9 mouse cellular contexts compared by ENCODE assay signal in genomic region chr7:141024865-141025838, GRCm38 (mm10). TPM values are rescaled to one million over a fixed set of nuclear protein-coding genes. Genes with fewer than 3 reads are reported as not detected.
A peak's percentile ranks its signal among the peaks of the same experiment; 100 is the strongest.
DNase-seq lines count a peak whose midpoint lies in the region; ATAC-seq and TF ChIP-seq lines count a peak whose summit lies in the region.
"Had no signal": no experiment of that assay in that cellular context is flagged by ENCODE, and none has a peak within 500 bp of the region (broad histone marks: within the 10 kb centered on the region; RNA-seq: fewer than 3 reads in every experiment).

No protein-coding gene starts in this region.

- no peaks in the 10 kb centered on the region for H3K27me3 ChIP-seq in CH12.LX (replicated peaks)
- no peaks in the 10 kb centered on the region for H3K27me3 ChIP-seq in embryonic facial prominence, embryonic 13.5 days

- H3K9me3 ChIP-seq in CH12.LX (replicated peaks; ENCODE audit: low read length) = no peaks in the 10 kb centered on the region
- H3K9me3 ChIP-seq in embryonic facial prominence, embryonic 13.5 days = no peaks in the 10 kb centered on the region

- 44% methylated on average over 6 of the region's 6 CpGs for whole genome bisulfite sequencing in embryonic facial prominence, embryonic 13.5 days
- 56% methylated on average over 4 of the region's 6 CpGs for WGBS in macrophage (ENCODE audit: missing documents)

- no peak for TF ChIP-seq EP300 in CH12.LX (IDR thresholded peaks at IDR 0.05; ENCODE audit: low read length)

- intact Hi-C loops in heart, postnatal 14 days (cut with DNase I) = no loop called here

- in situ Hi-C loops in CH12.LX (cut with MboI; ENCODE audit: low pct_ligation_motif_present, low pct_unique_long_range_greater_than_20kb, low sequenced_read_pairs) = no loop called here

- no peak for TF ChIP-seq POLR2A in CH12.LX (IDR thresholded peaks at IDR 0.05; ENCODE audit: low read depth, low read length)

- no peak overlapping the region for H3K9ac ChIP-seq in CH12.LX (ENCODE audit: insufficient read depth, low read depth)
- no peak overlapping the region for H3K9ac ChIP-seq in embryonic facial prominence, embryonic 13.5 days

- no peak overlapping the region for H3K4me2 ChIP-seq in CH12.LX (ENCODE audit: insufficient read depth, low read depth, poor library complexity, severe bottlenecking)
- H3K4me2 ChIP-seq in embryonic facial prominence, embryonic 13.5 days = no peak overlapping the region

- H3K27ac ChIP-seq in CH12.LX (ENCODE audit: insufficient read depth, low read depth) (no peak overlapping the region), macrophage (peak overlapping the region; percentile 96)
- peak overlapping the region; percentile 28 for H3K27ac ChIP-seq in embryonic facial prominence, embryonic 13.5 days

- ATAC-seq in embryonic facial prominence, embryonic 13.5 days (ENCODE audit: insufficient number of reproducible peaks, insufficient read depth, low FRiP score, low TSS enrichment, low read depth) = no peak

- DNase-seq in 3T3-L1 (ENCODE audit: low read depth, low spot score) = peak; percentile 48
- DNase-seq in CH12.LX (ENCODE audit: extremely low read depth) = peak; percentile 41
- DNase-seq in adipocyte (ENCODE audit: low spot score) = no peak
- no peak for DNase-seq in natural killer cell, adult 2 months (ENCODE audit: low spot score in 2 of 2)
- no peak for DNase-seq in thymus, postnatal 14 days
- no peak for DNase-seq in heart, postnatal 14 days
- DNase-seq: cerebellum, adult 9-11 months had no signal

- TF ChIP-seq RAD21 in CH12.LX (IDR thresholded peaks at IDR 0.05; ENCODE audit: low read depth, low read length) = no peak

- dilution Hi-C loops in CH12.LX (cut with MboI; ENCODE audit: extremely low pct_ligation_motif_present, extremely low pct_unique_long_range_greater_than_20kb, low sequenced_read_pairs) = no loop called here

- no peaks in the 10 kb centered on the region for H3K79me2 ChIP-seq in CH12.LX (replicated peaks; ENCODE audit: control insufficient read depth, extremely low read depth, insufficient read depth, poor library complexity, severe bottlenecking)
- H3K79me2 ChIP-seq in macrophage (ENCODE audit: inconsistent target) = no peaks in the 10 kb centered on the region

- H3K36me3 ChIP-seq in CH12.LX (replicated peaks in 1 of 2; ENCODE audit: control insufficient read depth in 1 of 2, insufficient read depth in 1 of 2, low read length in 1 of 2) (no peaks in the 10 kb centered on the region), macrophage (ENCODE audit: inconsistent target) (no peaks in the 10 kb centered on the region)
- H3K36me3 ChIP-seq in embryonic facial prominence, embryonic 13.5 days = no peaks in the 10 kb centered on the region

- no peak for TF ChIP-seq CTCF in CH12.LX (conservative IDR thresholded peaks at IDR 0.05 in 1 of 2, IDR thresholded peaks at IDR 0.05 in 1 of 2; ENCODE audit: low read depth in 2 of 2, low read length in 2 of 2)

- H3K4me1 ChIP-seq in CH12.LX (ENCODE audit: control insufficient read depth in 1 of 2, insufficient read depth in 2 of 2) = peaks cover 11 to 33% of the 10 kb centered on the region in 2 experiments
- H3K4me1 ChIP-seq in embryonic facial prominence, embryonic 13.5 days = no peaks in the 10 kb centered on the region; the same call in 1 of the 2 replicates

- no peak overlapping the region for H3K4me3 ChIP-seq in CH12.LX (replicated peaks in 1 of 3; ENCODE audit: low read depth in 2 of 3, low read length in 2 of 3, poor library complexity in 1 of 3)
- no peak overlapping the region for H3K4me3 ChIP-seq in embryonic facial prominence, embryonic 13.5 days
- H3K4me3 ChIP-seq in macrophage (ENCODE audit: inconsistent target) = no peak overlapping the region

TF ChIP-seq in CH12.LX, 34 proteins besides CTCF, POLR2A, EP300 and RAD21:
- TF ChIP-seq CHD1 (IDR thresholded peaks at IDR 0.05; ENCODE audit: low read depth, low read length) (no peak), CHD2 (IDR thresholded peaks at IDR 0.05; ENCODE audit: low read length) (no peak), HCFC1 (IDR thresholded peaks at IDR 0.05; ENCODE audit: low read depth, low read length) (peak; percentile 57), ZNF384 (IDR thresholded peaks at IDR 0.05; ENCODE audit: low read depth, low read length) (peak; percentile 24; the same call in 1 of the 2 replicates)

RNA-seq across cellular contexts. Expression of gene Gm17387, which starts 3.8 kb away (rescaled TPM):
- total RNA-seq in CH12.LX (2012; rRNA removed) = not detected in 2 replicates
- total RNA-seq in CH12.LX (2014; rRNA removed) = not detected in 2 replicates
- not detected in 2 replicates for polyA plus RNA-seq in CH12.LX (2012; ENCODE audit: insufficient read length, low read depth)
- polyA plus RNA-seq in embryonic facial prominence, embryonic 13.5 days (2015; fragmentation: Nextera tagmentation; extraction: Ambion mirVana) = not detected in 2 replicates
- not detected for total RNA-seq in macrophage (2018; cell fraction: chromatin; rRNA removed)
- not detected for total RNA-seq in macrophage (2018; cell fraction: cytosol; rRNA removed)
- total RNA-seq in macrophage (2018; cell fraction: nucleus; rRNA removed) = not detected
- not detected in 3 replicates for polyA plus RNA-seq in macrophage (2018)
- not detected for total RNA-seq in heart, postnatal 14 days (2021)

RNA-seq across cellular contexts. Expression of gene Ifitm6, which starts 7.4 kb away (rescaled TPM):
- total RNA-seq in CH12.LX (2012; rRNA removed) (not detected in 2 replicates), CH12.LX (2014; rRNA removed) (not detected in 2 replicates)
- polyA plus RNA-seq in CH12.LX (2012; ENCODE audit: insufficient read length, low read depth) (not detected in 2 replicates), macrophage (2018) (4.1 to 21.4 TPM (median 7.4 TPM) in 3 replicates)
- polyA plus RNA-seq in embryonic facial prominence, embryonic 13.5 days (2015; fragmentation: Nextera tagmentation; extraction: Ambion mirVana) = 0.45 TPM in 1 of 2 replicates, not detected in the other
- 1 to 10 TPM in 6 of 26 experiments, not detected in 20; 1.2 to 2.9 (median 1.8) TPM for total RNA-seq in macrophage (2018; cell fraction: chromatin; rRNA removed)
- total RNA-seq in macrophage (2018; cell fraction: cytosol; rRNA removed) = 10 to 100 TPM in 10 of 26 experiments, 1 to 10 TPM in 16; 4.2 to 19.2 (median 9.2) TPM
- 10 to 100 TPM in 6 of 26 experiments, 1 to 10 TPM in 18, not detected in 2; 1.1 to 15.3 (median 3.5) TPM for total RNA-seq in macrophage (2018; cell fraction: nucleus; rRNA removed)
- total RNA-seq in heart, postnatal 14 days (2021) = 1 to 10 TPM in 1 of 2 experiments, under 1 TPM in 1; 0.34 to 1.1 TPM

RNA-seq across cellular contexts. Expression of gene Ifitm3, which starts 14.6 kb away (rescaled TPM):
- 0.25 TPM in 1 of 2 replicates, not detected in the other for total RNA-seq in CH12.LX (2012; rRNA removed)
- not detected in 2 replicates for total RNA-seq in CH12.LX (2014; rRNA removed)
- not detected in 2 replicates for polyA plus RNA-seq in CH12.LX (2012; ENCODE audit: insufficient read length, low read depth)
- polyA plus RNA-seq in embryonic facial prominence, embryonic 13.5 days (2015; fragmentation: Nextera tagmentation; extraction: Ambion mirVana) = 98.1 and 109 TPM in 2 replicates
- total RNA-seq in macrophage (2018; cell fraction: chromatin; rRNA removed) = 100 to 1,000 TPM in 1 of 26 experiments, 10 to 100 TPM in 24, 1 to 10 TPM in 1; 9.6 to 127 (median 52.2) TPM
- 1,000 to 10,000 TPM in 24 of 26 experiments, 100 to 1,000 TPM in 2; 864 to 4,013 (median 2,083) TPM for total RNA-seq in macrophage (2018; cell fraction: cytosol; rRNA removed)
- total RNA-seq in macrophage (2018; cell fraction: nucleus; rRNA removed) = 1,000 to 10,000 TPM in 1 of 26 experiments, 100 to 1,000 TPM in 24, 10 to 100 TPM in 1; 97.6 to 1,118 (median 541) TPM
- polyA plus RNA-seq in macrophage (2018) = 596 to 2,531 TPM (median 1,114 TPM) in 3 replicates
- 10 to 100 TPM; 95.6 to 96.3 TPM for total RNA-seq in heart, postnatal 14 days (2021)

RNA-seq across cellular contexts. Expression of gene B4galnt4, which starts 35.8 kb away (rescaled TPM):
- total RNA-seq in CH12.LX (2012; rRNA removed) (11.2 and 13.1 TPM in 2 replicates), CH12.LX (2014; rRNA removed) (0.70 and 0.91 TPM in 2 replicates)
- polyA plus RNA-seq in CH12.LX (2012; ENCODE audit: insufficient read length, low read depth) (2.9 TPM in 2 replicates), macrophage (2018) (not detected in 3 replicates)
- 26.4 and 27.4 TPM in 2 replicates for polyA plus RNA-seq in embryonic facial prominence, embryonic 13.5 days (2015; fragmentation: Nextera tagmentation; extraction: Ambion mirVana)
- total RNA-seq in macrophage (2018; cell fraction: chromatin; rRNA removed) = not detected
- not detected for total RNA-seq in macrophage (2018; cell fraction: cytosol; rRNA removed)
- 1 to 10 TPM in 1 of 26 experiments, not detected in 25; 3.1 TPM for total RNA-seq in macrophage (2018; cell fraction: nucleus; rRNA removed)
- under 1 TPM; 0.07 to 0.14 TPM for total RNA-seq in heart, postnatal 14 days (2021)

RNA-seq across cellular contexts. Expression of gene Pkp3, which starts 52.9 kb away (rescaled TPM):
- total RNA-seq in CH12.LX (2012; rRNA removed) = 52.8 and 63.1 TPM in 2 replicates
- total RNA-seq in CH12.LX (2014; rRNA removed) = 23.9 and 25.3 TPM in 2 replicates
- polyA plus RNA-seq in CH12.LX (2012; ENCODE audit: insufficient read length, low read depth) = 37.8 and 38.0 TPM in 2 replicates
- 36.1 and 46.2 TPM in 2 replicates for polyA plus RNA-seq in embryonic facial prominence, embryonic 13.5 days (2015; fragmentation: Nextera tagmentation; extraction: Ambion mirVana)
- total RNA-seq in macrophage (2018; cell fraction: chromatin; rRNA removed) = not detected
- under 1 TPM; 0.17 to 0.51 (median 0.26) TPM for total RNA-seq in macrophage (2018; cell fraction: cytosol; rRNA removed)
- under 1 TPM in 1 of 26 experiments, not detected in 25; 0.66 TPM for total RNA-seq in macrophage (2018; cell fraction: nucleus; rRNA removed)
- polyA plus RNA-seq in macrophage (2018) = not detected in 3 replicates
- total RNA-seq in heart, postnatal 14 days (2021) = under 1 TPM; 0.43 to 0.95 TPM

Comparison
In these comparisons a context has a peak if more than half of its experiments do, and no peak if none do; other contexts are left out.
1. DNase-seq: peak in 3T3-L1 (single experiment) and CH12.LX (single experiment); none in adipocyte (single experiment), natural killer cell, adult 2 months (0 of 2), thymus, postnatal 14 days (single experiment) and heart, postnatal 14 days (0 of 2).
2. RNA of gene Ifitm3, which starts 14.6 kb away (polyA plus RNA-seq): 596 to 2,531 TPM in macrophage and 98.1 to 109 TPM in embryonic facial prominence, embryonic 13.5 days; not detected in CH12.LX; every median in the first group is over 10 times any median in the second.